Mouse (Mus musculus): ENCODE measurements around the gene Tesk2.
"Not testable (repeated sequence)": the region's sequence is repeated elsewhere in the genome, so short reads cannot be mapped to it uniquely, and the experiment has no call there.

Gene Tesk2

DNA sequence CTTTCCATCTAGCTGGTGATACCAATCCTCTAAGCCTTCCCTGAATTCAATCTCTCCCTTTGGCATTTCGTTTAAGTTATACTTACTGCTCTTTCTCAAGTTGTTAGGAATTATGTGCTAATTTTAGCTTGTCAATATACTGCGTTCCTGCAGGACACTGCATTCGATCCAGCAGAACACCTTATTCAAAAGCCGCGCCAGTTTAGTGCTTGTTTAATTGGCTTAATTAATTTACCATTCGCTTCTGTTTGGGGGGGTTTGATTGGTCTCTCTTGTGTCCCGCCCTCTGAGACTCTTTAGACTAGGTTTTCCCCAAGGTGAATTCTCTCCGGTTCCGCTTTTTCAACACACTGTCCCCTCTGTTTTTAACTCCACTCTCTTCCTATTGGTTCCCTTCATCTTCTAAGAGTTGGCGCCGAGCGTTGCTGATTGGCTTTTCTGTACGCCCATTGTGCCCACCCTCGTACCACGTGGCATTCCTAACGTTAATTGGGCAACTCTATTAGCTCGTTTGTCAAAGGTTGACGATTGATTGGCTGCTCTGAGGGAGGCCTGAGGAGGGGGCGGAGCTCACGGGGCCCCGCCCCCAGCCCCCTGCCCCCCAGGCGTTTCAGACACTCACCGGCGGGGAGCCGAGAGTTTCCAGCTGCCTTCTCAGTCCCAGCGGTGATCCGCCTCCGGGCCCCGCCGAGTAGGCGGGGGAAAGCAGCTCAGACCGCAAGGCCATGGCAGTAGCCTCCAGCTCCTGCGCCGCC is at the start of gene Tesk2:
Gene Tesk2 (plus strand): TSS at position 606 of the 755 bp plus-strand sequence.
- DNase-seq (ENCODE audit: low read depth, low spot score): peak; percentile 86

DNA sequence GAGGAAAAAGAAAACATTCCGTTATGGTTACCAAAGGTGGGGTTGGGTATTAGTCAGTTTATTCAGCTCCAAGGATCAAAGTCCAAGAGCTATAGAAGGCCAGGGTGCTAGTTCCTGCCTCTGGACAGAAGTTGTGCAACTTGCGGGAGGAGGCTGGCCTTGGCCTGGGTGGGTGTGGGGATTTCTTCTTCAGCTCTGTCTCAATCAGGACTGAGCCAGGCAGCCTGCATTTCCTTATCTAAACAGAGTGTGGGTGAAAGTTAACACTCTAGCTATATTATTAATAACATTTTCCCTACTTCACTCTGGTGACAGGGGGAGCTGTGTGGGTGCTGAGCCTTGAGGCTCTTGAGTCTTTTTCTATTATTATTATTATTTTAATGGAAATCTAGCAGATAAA is 48.0 kb upstream of the Tesk2 start:
- DNase-seq (ENCODE audit: low read depth, low spot score): no peak

- not testable (repeated sequence) for DNase-seq (ENCODE audit: low read depth, low spot score)
Observed at GRCm38 (mm10) chr4:116674761-116675160, 46.0 kb upstream of the Tesk2 start.

DNA sequence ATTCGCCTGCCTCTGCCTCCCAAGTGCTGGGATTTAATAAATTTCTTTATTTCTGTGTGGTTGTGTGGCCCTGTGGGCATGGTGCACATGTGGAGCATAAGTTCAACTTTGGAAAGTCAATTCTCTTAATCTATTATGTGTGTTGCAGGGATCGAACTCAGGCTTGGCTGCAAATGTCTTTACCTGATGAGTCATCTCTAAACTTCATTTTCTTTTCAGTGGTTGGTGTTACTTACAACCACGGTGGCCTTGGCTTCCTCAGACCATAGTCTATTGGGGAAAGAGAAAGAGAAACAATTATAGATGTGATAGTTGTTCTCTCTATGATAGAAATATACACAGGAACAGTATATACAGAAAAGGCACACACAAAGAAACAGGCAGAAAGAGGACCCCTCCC is 44.7 kb upstream of the Tesk2 start:
- DNase-seq (ENCODE audit: low read depth, low spot score): no peak

GRCm38 (mm10) chr4:116677808-116678207 is 42.9 kb upstream of the Tesk2 start:
- DNase-seq (ENCODE audit: low read depth, low spot score): no peak

- no peak for DNase-seq (ENCODE audit: low read depth, low spot score)
Observed at GRCm38 (mm10) chr4:116679141-116679540, 41.6 kb upstream of the Tesk2 start.

- DNase-seq (ENCODE audit: low read depth, low spot score): not testable (repeated sequence)
Observed at GRCm38 (mm10) chr4:116680521-116680920, 40.2 kb upstream of the Tesk2 start.

DNA sequence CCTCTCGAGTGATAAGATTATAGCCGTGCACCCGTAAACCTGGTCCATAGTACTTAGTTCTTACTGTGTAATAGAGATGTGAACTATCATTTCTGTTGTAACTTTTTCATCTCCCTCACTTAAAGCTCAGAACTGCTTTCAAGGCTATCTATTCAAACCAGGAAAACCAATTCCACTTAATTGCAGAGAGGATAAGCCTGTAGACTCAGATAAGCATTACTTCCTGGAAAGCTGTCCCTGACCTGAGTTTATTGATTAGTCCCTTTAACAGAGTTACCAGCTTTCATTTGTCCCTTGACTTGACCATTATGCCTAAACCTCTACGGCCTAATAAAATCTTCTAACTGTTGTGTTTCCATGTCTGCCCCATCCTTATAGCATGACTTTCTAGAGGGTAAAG is 36.8 kb upstream of the Tesk2 start:
- DNase-seq (ENCODE audit: low read depth, low spot score): peak; percentile 39

GRCm38 (mm10) chr4:116684665-116685064 is 36.1 kb upstream of the Tesk2 start:
- DNase-seq (ENCODE audit: low read depth, low spot score): no peak

- DNase-seq (ENCODE audit: low read depth, low spot score): peak; percentile 70
Observed at GRCm38 (mm10) chr4:116685402-116686061, 35.2 kb upstream of the Tesk2 start, which contains the start of gene Prdx1. Gene Prdx1, plus strand, starts transcription at chr4:116685544.

GRCm38 (mm10) chr4:116687041-116687440 is 33.7 kb upstream of the Tesk2 start:
- no peak for DNase-seq (ENCODE audit: low read depth, low spot score)

DNA sequence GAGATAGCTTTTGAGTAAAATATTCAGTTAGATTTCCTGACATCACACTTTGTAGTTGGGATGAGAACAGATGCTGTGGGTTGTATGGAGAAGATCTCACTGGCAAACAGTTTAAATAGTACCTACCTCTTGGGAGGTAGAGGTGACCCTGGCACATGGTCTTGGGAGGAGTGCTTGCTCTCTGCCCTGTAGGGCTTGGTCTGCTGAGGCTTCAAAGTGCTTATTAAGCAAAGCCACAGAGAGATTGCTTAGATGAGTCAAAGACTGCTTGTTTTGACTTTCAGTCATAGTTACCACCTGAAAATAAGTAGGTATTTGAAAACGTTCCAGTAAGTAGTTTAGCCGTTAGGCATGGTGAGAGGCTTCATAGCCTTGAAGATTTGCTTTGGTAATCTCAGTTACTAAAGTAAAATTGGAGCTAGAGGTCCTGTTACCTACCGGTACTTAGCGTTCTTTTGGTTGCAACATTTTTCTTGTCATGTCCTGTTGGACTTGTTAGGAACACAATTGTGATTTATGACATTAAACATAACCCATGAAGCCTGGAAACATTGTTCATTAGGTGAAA is 31.4 kb upstream of the Tesk2 start:
- no peak for DNase-seq (ENCODE audit: low read depth, low spot score)

DNA sequence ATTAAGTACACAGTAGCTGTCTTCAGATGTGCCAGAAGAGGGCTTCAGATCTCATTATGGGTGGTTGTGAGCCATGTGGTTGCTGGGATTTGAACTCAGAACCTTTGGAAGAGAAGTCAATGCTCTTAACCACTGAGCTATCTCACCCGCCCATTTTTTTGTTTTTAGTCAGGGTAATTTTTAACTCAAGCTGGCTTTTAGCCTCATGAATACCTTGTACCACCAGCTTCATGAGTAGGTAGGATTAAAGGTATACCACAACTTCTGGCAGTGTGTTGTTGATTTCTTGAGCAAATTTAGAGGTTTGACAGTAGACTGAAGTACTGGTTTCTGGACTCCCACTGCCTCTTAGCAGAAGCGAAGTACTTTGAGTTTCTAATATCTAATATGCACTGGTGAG is 28.6 kb upstream of the Tesk2 start:
- no peak for DNase-seq (ENCODE audit: low read depth, low spot score)

DNA sequence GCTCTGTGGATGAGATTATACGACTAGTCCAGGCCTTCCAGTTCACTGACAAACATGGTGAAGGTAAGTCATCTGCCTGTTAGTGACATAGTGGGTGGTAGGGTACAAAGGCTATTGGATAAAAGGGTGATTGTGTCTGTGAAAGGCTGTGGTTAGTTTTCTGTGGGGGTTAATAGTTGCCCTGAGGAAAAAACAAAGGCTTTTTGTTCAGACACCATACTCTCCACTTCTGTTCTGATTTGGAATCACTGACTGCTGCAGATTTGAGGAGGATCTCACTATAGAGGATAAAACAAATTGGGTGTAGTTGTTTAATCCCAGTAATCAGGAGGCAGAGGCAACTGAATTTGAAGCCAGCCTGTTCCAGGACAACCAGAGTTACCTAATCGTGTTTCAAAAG is 27.0 kb upstream of the Tesk2 start:
- DNase-seq (ENCODE audit: low read depth, low spot score): no peak

DNA sequence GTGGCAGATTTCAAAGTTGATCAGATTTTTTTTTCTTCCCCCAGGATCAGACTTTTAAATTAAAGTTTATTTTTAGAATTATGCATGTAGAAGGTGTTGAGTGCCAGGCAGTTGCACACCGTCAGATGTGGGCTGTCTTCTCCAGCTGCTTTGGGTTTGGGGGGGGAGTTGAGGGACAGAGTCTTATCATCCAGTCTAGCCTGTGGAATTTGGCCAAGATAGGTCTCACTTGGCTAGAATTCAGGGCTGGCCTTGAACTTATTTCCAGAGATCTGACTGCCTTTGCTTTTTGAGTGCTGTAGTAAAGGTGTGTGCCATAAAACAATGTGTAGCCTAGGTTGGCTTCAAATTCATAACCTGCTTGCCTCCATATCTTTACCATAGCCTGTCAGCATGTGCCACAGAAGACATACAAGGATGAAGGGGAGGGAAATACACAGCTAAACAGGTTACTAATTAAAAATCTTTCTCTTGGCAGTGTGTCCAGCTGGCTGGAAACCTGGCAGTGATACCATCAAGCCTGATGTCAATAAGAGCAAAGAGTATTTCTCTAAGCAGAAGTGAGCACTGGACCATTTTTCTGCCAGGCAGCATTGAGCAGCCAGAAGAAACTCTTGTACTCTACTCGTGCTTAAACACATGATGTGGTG is 21.9 kb upstream of the Tesk2 start:
- DNase-seq (ENCODE audit: low read depth, low spot score): no peak

DNA sequence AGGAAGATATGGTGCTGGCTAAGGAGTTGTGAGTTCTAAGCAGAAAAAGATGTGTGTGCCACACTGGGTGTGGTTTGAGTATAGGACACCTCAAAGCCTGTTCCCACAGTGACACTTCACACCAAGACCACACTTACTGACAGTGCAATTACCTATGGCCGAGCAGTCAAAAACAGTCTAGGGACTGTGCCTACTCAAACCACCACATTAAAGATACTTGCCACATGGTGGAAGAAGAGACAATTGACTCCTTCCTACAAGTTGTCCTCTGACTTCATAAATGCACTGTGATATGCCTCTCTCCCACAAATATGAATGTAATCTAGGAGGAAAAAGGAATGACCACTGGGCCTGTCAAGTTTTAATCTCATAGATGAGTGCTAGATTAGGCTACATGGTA is 19.8 kb upstream of the Tesk2 start:
- no peak for DNase-seq (ENCODE audit: low read depth, low spot score)

- peak; percentile 52 for DNase-seq (ENCODE audit: low read depth, low spot score)
Observed at GRCm38 (mm10) chr4:116703804-116704203, 16.9 kb upstream of the Tesk2 start.

DNA sequence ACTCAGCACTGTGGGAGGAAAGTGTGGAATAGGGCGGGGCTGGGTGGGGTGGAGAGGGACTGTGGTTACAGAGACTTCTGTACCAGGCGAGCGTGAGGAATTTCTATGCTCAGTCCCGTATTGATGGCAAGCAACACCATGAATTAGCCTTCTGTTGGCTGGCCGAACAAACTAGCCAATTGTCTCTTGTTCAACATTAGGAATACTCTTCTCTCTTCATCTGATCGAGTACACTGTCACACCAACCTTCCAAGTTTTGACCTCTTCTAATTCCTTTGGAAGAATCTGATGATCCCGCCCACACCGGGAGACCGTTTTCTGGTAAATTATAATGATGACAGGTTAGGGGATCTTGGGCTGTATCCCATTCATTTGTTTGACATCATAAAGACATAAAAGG is 13.1 kb upstream of the Tesk2 start:
- DNase-seq (ENCODE audit: low read depth, low spot score): no peak

GRCm38 (mm10) chr4:116708201-116708764 is 12.5 kb upstream of the Tesk2 start, which contains the start of the genes Mmachc and Ccdc163:
Gene Mmachc, minus strand, starts transcription at chr4:116708406.
Gene Ccdc163, plus strand, starts transcription at chr4:116708509.
- peak; percentile 80 for DNase-seq (ENCODE audit: low read depth, low spot score)

DNA sequence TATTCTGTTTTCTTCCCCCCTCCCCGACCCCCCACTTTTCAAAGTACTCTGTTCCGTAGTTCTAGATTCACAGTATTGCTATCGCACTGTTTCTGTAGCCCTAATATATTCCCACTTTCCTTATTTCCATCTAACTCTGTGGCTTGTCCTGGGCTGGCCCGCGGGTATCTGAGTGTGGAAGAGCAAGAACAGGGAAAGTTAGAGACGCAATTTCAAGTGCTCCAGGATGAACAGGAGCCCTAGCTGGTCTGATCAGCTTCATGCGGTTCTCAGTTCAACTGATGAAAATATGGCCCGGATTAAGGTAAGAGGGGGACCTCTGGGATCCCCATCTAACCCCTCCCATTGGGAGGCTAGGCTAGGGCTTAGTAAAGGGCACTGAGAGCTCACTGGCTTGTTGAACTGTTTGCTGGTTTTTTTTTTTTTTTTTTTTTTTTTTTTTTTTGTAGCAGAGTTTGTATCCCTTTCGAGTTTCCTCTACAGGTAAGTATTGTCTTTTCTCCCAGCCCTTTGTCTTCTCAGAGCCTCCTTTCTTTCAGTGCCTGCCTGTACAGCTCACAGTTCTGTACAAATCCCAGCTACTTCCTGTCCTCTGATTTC is 11.9 kb upstream of the Tesk2 start:
- no peak for DNase-seq (ENCODE audit: low read depth, low spot score)

DNA sequence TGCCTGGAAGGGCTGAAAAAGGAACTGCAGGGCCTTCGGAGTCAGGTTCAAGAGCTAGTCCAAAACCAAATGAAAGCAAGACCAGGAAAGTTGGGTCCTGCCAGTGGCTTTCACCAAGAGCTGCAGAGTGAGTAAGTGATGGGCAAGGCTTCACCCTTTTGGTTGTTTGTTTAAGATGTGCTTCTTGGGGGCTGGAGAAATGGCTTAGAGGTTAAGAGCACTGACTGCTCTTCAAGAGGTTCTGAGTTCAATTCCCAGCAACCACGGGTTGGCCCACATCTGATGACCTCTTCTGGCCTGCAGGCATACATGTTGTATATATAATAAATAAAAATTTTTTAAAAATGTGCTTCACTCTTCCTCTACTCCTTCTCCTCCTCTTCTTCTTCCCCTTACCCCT is 10.6 kb upstream of the Tesk2 start:
- no peak for DNase-seq (ENCODE audit: low read depth, low spot score)
